In the genomic region with DNA sequence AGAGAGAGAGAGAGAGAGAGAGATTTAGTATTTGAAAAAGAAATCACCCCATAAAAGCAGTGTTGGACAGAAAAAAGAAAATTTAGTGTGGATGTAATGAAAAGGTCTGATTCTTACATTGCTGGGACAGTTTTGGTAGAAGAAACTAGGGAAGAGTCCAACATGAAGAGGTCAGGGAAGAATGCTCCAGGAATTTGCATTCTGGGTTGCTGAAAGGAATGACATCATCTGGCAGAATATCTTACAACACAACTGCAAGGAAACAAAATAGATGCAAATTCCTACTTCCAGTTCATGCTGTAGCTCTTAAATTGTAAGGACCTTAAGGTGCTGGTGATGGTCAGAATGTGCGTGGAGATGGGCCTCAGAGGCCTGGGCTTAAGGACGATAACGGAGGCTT, we compare ENCODE assay signal across 20 mouse cellular contexts.
"Had no signal": no experiment of that assay in that cellular context is flagged by ENCODE, and none has a peak within 500 bp of the region (broad histone marks: within the 10 kb centered on the region; RNA-seq: fewer than 3 reads in every experiment).

No protein-coding gene starts in this region.

- H3K27me3 ChIP-seq: midbrain, embryonic 12.5 days; neural tube, embryonic 13.5 days; neural tube, embryonic 15.5 days; stomach, embryonic 15.5 days had no signal

- H3K4me2 ChIP-seq: lung, embryonic 14.5 days; midbrain, embryonic 12.5 days; neural tube, embryonic 13.5 days; neural tube, embryonic 15.5 days; stomach, embryonic 15.5 days had no signal

- H3K9ac ChIP-seq: lung, embryonic 14.5 days; midbrain, embryonic 12.5 days; neural tube, embryonic 13.5 days; neural tube, embryonic 15.5 days; stomach, embryonic 15.5 days had no signal

- H3K4me3 ChIP-seq: midbrain, embryonic 12.5 days; myocyte; neural tube, embryonic 13.5 days; neural tube, embryonic 15.5 days; stomach, embryonic 15.5 days had no signal

- H3K9me3 ChIP-seq: midbrain, embryonic 12.5 days; neural tube, embryonic 13.5 days; neural tube, embryonic 15.5 days; stomach, embryonic 15.5 days had no signal

- H3K27ac ChIP-seq: midbrain, embryonic 12.5 days; neural tube, embryonic 13.5 days; neural tube, embryonic 15.5 days; stomach, embryonic 15.5 days; stomach, postnatal 0 days had no signal

- H3K4me1 ChIP-seq: midbrain, embryonic 12.5 days; neural tube, embryonic 13.5 days; stomach, embryonic 15.5 days had no signal

- ATAC-seq: midbrain, embryonic 16.5 days had no signal

- H3K36me3 ChIP-seq: midbrain, embryonic 12.5 days; neural tube, embryonic 13.5 days; neural tube, embryonic 15.5 days; stomach, embryonic 15.5 days had no signal

- DNase-seq: lung, adult 18-20 months; lung, embryonic 14.5 days; lung, postnatal 10 days; lung, postnatal 4 days; midbrain, embryonic 14.5 days; retina, postnatal 1 day; right cerebral cortex, adult 18-20 months; right cerebral cortex, postnatal 25 days; right cerebral cortex, postnatal 4 days; spleen, adult 18-20 months; thymus, adult 2 months; thymus, postnatal 25 days; thymus, postnatal 4 days had no signal
